Mouse (Mus musculus) C2C12 (cell line): ENCODE measurements around the gene Prrxl1. TPM values are rescaled to one million over a fixed set of nuclear protein-coding genes. Genes with fewer than 3 reads are reported as not detected.

Source experiments
- H3K27me3 ChIP-seq: one replicate; pipeline ENCODE4 v1.6.1; 2011; ENCODE audit not compliant: control insufficient read depth, insufficient read depth, insufficient read length
- H3K36me3 ChIP-seq: one replicate; pipeline ENCODE4 v1.6.1; 2011; ENCODE audit not compliant: control insufficient read depth, insufficient read depth
- H3K4me3 ChIP-seq: one replicate; pipeline ENCODE4 v1.5.1; 2011; ENCODE audit warnings: mild to moderate bottlenecking, control low read depth; ENCODE audit not compliant: poor library complexity, insufficient read depth, severe bottlenecking
- H3K79me2 ChIP-seq: one replicate; pipeline ENCODE4 v1.6.1; 2011; ENCODE audit not compliant: control insufficient read depth, insufficient read depth
- H3K79me3 ChIP-seq: one replicate; pipeline ENCODE4 v1.6.1; 2011; ENCODE audit warnings: low read depth, control low read depth
- H3ac ChIP-seq: one replicate; pipeline ENCODE3; 2011; ENCODE audit warnings: low read depth; ENCODE audit not compliant: control insufficient read depth, insufficient read length
- CEBPB ChIP-seq: IDR thresholded peaks from one replicate; pipeline ENCODE4 v1.6.1; 2011; ENCODE audit warnings: low read depth, mild to moderate bottlenecking, control low read depth, moderate library complexity
- CTCF ChIP-seq: IDR thresholded peaks from one replicate; pipeline ENCODE4 v1.5.1; 2011; ENCODE audit not compliant: control insufficient read depth, insufficient read depth, insufficient read length
- FOSL1 ChIP-seq: IDR thresholded peaks from one replicate; pipeline ENCODE4 v1.8.0; 2011; ENCODE audit warnings: mild to moderate bottlenecking, low read length; ENCODE audit not compliant: poor library complexity, insufficient read depth, severe bottlenecking
- MAX ChIP-seq: IDR thresholded peaks from one replicate; pipeline ENCODE4 v1.6.1; 2011; ENCODE audit warnings: mild to moderate bottlenecking, control low read depth
- MYOD1 ChIP-seq: IDR thresholded peaks from one replicate; pipeline ENCODE4 v1.6.1; 2011; ENCODE audit warnings: low read depth; ENCODE audit not compliant: control insufficient read depth, insufficient read length
- MYOG ChIP-seq: IDR thresholded peaks from one replicate; pipeline ENCODE4 v1.6.1; 2011; ENCODE audit not compliant: control insufficient read depth, insufficient read length; ENCODE audit errors: extremely low read depth
- USF1 ChIP-seq: IDR thresholded peaks from one replicate; pipeline ENCODE4 v1.6.1; 2011; ENCODE audit warnings: low read depth, mild to moderate bottlenecking, control low read depth, moderate library complexity
- long read RNA-seq, 2 experiments: library from polyadenylated mRNA; unstranded; transcript quantifications; one replicate each; pipeline ENCODE4 v2.0.0; 2019 to 2020
- polyA plus RNA-seq: library from polyadenylated mRNA; unstranded; fragments of >200 nt; fragmentation: generic; extraction: Trizol; gene quantifications from one replicate; pipeline ENCODE4 v1.2.1, GENCODE M21; 2012; ENCODE audit warnings: missing spikeins

Gene Prrxl1
- polyA plus RNA-seq: not detected
- long read RNA-seq, experiment 1: 0 reads
- long read RNA-seq, experiment 2: 0 reads

DNA sequence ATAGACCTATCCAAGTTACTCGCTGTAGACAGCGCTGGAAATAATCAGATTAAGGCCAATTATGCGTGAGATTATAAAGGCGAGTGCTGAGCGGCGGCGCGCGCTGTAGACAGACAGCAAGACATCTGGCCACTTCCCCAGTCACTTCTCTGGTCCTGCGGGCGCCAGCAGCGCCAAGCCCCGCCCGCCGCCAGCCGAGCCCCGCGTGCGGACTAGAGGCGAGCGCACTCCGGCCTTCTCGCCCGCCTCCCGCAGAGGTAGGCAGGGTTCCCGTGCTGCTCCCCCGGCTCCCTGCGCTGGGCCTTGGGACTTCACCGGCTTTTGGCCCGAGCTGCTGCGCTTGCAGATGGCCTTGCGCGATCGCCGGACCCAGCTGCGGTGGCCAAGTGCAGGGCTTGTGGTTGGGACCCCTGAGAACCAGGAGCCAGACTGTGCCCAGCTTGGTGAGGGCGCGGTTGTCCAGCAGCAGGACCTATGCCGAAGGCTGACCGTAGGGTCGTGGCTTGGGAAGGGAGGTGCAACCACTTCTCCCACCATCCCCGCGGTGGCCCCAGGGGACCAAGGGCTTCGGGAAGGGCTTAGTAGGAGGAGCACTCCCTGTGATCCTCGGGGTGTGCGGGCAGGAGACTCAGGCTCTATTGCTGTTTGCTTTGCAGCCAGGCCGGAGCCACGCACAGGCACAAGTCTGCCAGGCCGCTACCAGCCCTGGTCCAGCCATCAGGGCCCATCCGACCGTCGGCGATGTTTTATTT is at the start of gene Prrxl1:
TSS of gene Prrxl1 (plus strand) at position 118 of the 752 bp plus-strand sequence.
- peaks cover 84% of the 10 kb centered on the region for H3K27me3 ChIP-seq

GRCm38 (mm10) chr14:32551854-32552253 is 47.4 kb upstream of the Prrxl1 start:
- Histone ChIP-seq H3K79me3 (no peaks in the 10 kb centered on the region), H3ac (no peak overlapping the region), H3K79me2 (no peaks in the 10 kb centered on the region), H3K4me3 (no peak overlapping the region), H3K27me3 (no peaks in the 10 kb centered on the region), H3K36me3 (peaks cover 47% of the 10 kb centered on the region)
- no peak for TF ChIP-seq FOSL1
- no peak for TF ChIP-seq MAX
- no peak for TF ChIP-seq MYOG
- no peak for TF ChIP-seq CTCF
- no peak for TF ChIP-seq MYOD1
- TF ChIP-seq USF1: no peak
- no peak for TF ChIP-seq CEBPB

More for the DNA sequence above, at the start of gene Prrxl1:
- TF ChIP-seq MAX (no peak), MYOD1 (no peak), CTCF (no peak), CEBPB (no peak), USF1 (no peak), FOSL1 (no peak), MYOG (no peak)
- Histone ChIP-seq H3ac (no peak within 1 kb of the TSS), H3K79me3 (no peaks in the 10 kb centered on the region), H3K4me3 (no peak within 1 kb of the TSS), H3K79me2 (no peaks in the 10 kb centered on the region), H3K36me3 (no peaks in the 10 kb centered on the region)

DNA sequence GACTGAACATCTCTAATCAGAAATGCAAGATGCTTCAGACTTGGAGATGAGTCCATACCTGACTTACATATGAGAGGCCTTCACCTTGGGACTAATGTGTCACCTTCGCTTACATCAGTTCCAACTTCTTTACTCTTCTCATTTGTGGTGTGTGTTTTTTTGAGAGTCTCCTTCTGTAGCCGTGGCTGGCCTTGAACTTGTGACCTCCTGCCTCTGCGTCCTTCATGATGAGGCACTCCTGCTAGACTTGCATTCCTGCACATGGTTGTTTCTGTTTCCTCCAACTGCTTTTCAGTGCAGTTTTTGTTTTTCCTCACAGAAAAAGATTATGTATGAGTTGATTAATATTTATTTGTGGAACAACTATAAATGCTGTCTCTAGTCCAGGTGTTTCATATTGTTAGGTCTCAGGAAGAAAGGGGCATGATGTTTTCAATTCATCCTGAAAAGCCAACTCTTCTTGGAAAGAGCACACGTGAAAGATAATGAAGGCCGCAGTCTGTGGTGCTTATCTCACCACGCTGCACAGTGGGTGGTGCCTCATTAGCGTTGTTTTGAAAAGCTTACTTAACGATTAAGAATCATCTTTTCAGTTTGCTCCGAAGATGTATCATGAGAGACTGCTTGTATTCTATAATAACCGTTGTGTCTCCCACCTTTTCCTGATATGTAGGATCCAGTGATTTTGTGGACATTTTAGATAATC is 45.9 kb upstream of the Prrxl1 start:
- Histone ChIP-seq H3ac (no peak overlapping the region), H3K79me3 (no peaks in the 10 kb centered on the region), H3K27me3 (no peaks in the 10 kb centered on the region), H3K79me2 (no peaks in the 10 kb centered on the region), H3K36me3 (peaks cover 62% of the 10 kb centered on the region), H3K4me3 (no peak overlapping the region)
- TF ChIP-seq MYOG (no peak), USF1 (no peak), CTCF (no peak), MYOD1 (no peak), FOSL1 (no peak), MAX (no peak), CEBPB (no peak)

DNA sequence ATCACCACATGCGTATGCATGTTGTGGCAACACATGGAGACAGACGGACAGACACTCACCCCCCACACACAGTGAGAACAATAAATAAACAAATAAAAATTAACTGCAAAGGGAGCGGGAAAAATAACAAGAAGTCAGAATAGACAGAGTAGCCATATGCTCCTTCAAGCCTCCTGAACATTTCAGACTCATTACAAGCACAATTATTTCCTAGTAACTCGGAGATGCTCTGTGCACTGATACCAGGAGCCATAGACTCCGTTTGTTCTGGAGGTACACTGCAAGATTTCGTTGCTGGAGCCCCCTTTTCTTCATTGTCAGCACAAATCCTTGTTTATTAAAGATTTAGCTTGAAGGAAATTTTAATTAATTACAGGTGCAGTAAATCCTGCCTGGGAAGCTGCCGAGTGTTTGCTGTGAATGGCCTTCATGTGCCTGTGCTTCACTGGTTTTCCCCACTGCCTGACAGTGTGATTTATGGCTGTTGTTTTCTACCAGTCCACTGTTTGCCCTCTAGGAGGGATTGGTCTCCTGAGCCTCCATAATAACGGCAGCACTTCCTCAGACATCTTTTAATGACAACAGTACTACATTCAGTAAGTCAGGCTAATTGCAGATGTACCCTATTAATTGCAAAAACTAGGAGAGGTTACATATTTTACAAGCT is 44.2 kb upstream of the Prrxl1 start:
- H3K36me3 ChIP-seq: peaks cover 67% of the 10 kb centered on the region
- no peaks in the 10 kb centered on the region for H3K79me2 ChIP-seq
- H3K4me3 ChIP-seq: no peak overlapping the region
- TF ChIP-seq MAX (no peak), USF1 (no peak), MYOD1 (no peak), FOSL1 (no peak), MYOG (no peak), CTCF (no peak), CEBPB (no peak)
- no peak overlapping the region for H3ac ChIP-seq
- H3K79me3 ChIP-seq: no peaks in the 10 kb centered on the region
- no peaks in the 10 kb centered on the region for H3K27me3 ChIP-seq

DNA sequence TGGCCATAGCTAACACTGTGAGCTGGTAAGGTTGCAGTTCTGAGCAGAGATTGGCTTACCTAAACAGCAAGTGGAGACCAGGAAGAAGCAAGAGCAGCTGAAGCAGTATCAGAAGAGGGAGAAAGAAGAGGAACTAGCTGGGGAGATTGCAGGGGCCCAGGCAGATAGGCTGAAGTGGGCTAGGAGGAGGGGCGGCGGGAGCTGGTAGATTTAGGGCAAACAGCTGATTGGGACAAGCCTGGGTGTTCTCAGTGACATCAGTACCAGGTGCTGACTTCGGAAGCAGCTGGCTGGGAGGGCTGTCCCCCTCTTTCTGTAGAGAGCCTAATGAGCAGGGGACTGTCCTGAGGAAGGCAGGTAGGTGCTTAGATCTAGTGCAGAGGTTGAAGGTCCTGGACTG is 37.8 kb upstream of the Prrxl1 start:
- TF ChIP-seq CEBPB: no peak
- no peak for TF ChIP-seq FOSL1
- no peak for TF ChIP-seq MAX
- TF ChIP-seq MYOD1: no peak
- TF ChIP-seq USF1: no peak
- no peak for TF ChIP-seq MYOG
- no peak for TF ChIP-seq CTCF
- peaks cover 77% of the 10 kb centered on the region for H3K36me3 ChIP-seq
- no peak overlapping the region for H3K4me3 ChIP-seq
- H3K27me3 ChIP-seq: no peaks in the 10 kb centered on the region
- no peaks in the 10 kb centered on the region for H3K79me3 ChIP-seq
- no peaks in the 10 kb centered on the region for H3K79me2 ChIP-seq
- no peak overlapping the region for H3ac ChIP-seq
